9 mouse cellular contexts compared by ENCODE assay signal in the genomic region with DNA sequence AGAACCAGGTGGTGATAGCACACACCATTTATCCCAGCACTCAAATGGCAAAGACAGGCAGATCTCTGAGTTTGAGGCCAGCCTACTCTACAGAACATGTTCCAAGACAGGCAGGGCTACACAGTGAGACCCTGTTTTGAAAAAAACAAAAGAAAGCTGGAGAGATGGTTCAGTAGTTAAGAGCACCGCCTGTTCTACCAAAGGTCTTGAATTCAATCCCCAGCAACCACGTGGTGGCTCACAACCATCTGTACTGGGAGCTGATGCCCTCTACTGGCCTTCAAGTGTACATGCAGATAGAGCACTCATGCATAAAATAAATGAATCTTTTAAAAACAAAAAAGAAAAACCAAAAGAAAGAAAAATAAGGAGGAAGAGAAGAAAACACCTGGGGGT. TPM values are rescaled to one million over a fixed set of nuclear protein-coding genes. Genes with fewer than 3 reads are reported as not detected.
DNase-seq lines count a peak whose midpoint lies in the region; ATAC-seq and TF ChIP-seq lines count a peak whose summit lies in the region.
"Had no signal": no experiment of that assay in that cellular context is flagged by ENCODE, and none has a peak within 500 bp of the region (broad histone marks: within the 10 kb centered on the region; RNA-seq: fewer than 3 reads in every experiment).

No protein-coding gene starts in this region.

- no peak for ATAC-seq in heart, embryonic 12.5 days (ENCODE audit: insufficient number of reproducible peaks, low FRiP score)

- no peak overlapping the region for H3K9ac ChIP-seq in heart, embryonic 12.5 days

- WGBS in heart, embryonic 12.5 days, result 4% methylated on average over 2 of the region's 2 CpGs

- H3K27me3 ChIP-seq in heart, embryonic 12.5 days (replicated peaks), result no peaks in the 10 kb centered on the region

- no peaks in the 10 kb centered on the region for H3K36me3 ChIP-seq in heart, embryonic 12.5 days

- H3K9me3 ChIP-seq in heart, embryonic 12.5 days (replicated peaks), result no peaks in the 10 kb centered on the region

- H3K4me3 ChIP-seq in heart, embryonic 12.5 days, result no peak overlapping the region
- H3K4me3 ChIP-seq in bone marrow macrophage, adult 2 months (ENCODE audit: insufficient read depth, low read length), result no peak overlapping the region

- H3K4me1 ChIP-seq in heart, embryonic 12.5 days (replicated peaks), result peaks cover 8% of the 10 kb centered on the region
- H3K4me1 ChIP-seq in bone marrow macrophage, adult 2 months (ENCODE audit: control insufficient read depth, insufficient read depth, low read length), result peaks cover 22% of the 10 kb centered on the region

- no peak for TF ChIP-seq POLR2A in bone marrow macrophage, adult 2 months (IDR thresholded peaks at IDR 0.05; ENCODE audit: borderline replicate concordance, low read depth, low read length)

- peak; percentile 54; the same call in 1 of the 2 replicates for TF ChIP-seq CTCF in bone marrow macrophage, adult 2 months (IDR thresholded peaks at IDR 0.05; ENCODE audit: low read depth, low read length)

- no peak overlapping the region for H3K27ac ChIP-seq in heart, embryonic 12.5 days (ENCODE audit: poor library complexity, severe bottlenecking)
- H3K27ac ChIP-seq in bone marrow macrophage, adult 2 months (ENCODE audit: insufficient read depth, low read depth, low read length), result no peak overlapping the region

- no peak overlapping the region for H3K4me2 ChIP-seq in heart, embryonic 12.5 days

- peak; percentile 57 to 65 for DNase-seq in heart, adult 18-20 months
- peak; percentile 79 for DNase-seq in CD4-positive helper T cell, adult 2 months (ENCODE audit: low read depth, low spot score)
- peak; percentile 41 to 62 for DNase-seq in kidney, postnatal 4 days
- DNase-seq in retina, embryonic 14.5 days (ENCODE audit: low spot score), result peak; percentile 70
- DNase-seq in layer of hippocampus, postnatal 10 days (ENCODE audit: low spot score in 2 of 2), result no peak
- DNase-seq in ovary, adult 18-20 months (ENCODE audit: low spot score), result no peak

RNA-seq across cellular contexts. Expression of a gene that starts 5.5 kb away (rescaled TPM):
- 1 to 10 TPM; 1.4 TPM for total RNA-seq in heart, adult 18-20 months (2021)
- 2.6 TPM in 2 replicates for polyA plus RNA-seq in heart, embryonic 12.5 days (2016; fragmentation: Nextera tagmentation; extraction: Ambion mirVana)
- 2.9 and 3.3 TPM in 2 replicates for polyA plus RNA-seq in bone marrow macrophage, adult 2 months (2012; ENCODE audit: insufficient read depth, insufficient read length, missing spikeins)
- total RNA-seq in layer of hippocampus, postnatal 10 days (2021), result 10 to 100 TPM; 16.3 to 16.9 TPM

RNA-seq across cellular contexts. Expression of a gene that starts 12.6 kb away (rescaled TPM):
- total RNA-seq in heart, adult 18-20 months (2021), result under 1 TPM in 1 of 2 experiments, not detected in 1; 0.64 TPM
- polyA plus RNA-seq in heart, embryonic 12.5 days (2016; fragmentation: Nextera tagmentation; extraction: Ambion mirVana), result not detected in 2 replicates
- 2.2 and 4.4 TPM in 2 replicates for polyA plus RNA-seq in bone marrow macrophage, adult 2 months (2012; ENCODE audit: insufficient read depth, insufficient read length, missing spikeins)
- 1 to 10 TPM; 1.1 to 1.5 TPM for total RNA-seq in layer of hippocampus, postnatal 10 days (2021)
- polyA plus RNA-seq: limb, embryonic 11.5 days had no signal

RNA-seq across cellular contexts. Expression of a gene that starts 13.7 kb away (rescaled TPM):
- 1 to 10 TPM; 3.4 to 3.5 TPM for total RNA-seq in heart, adult 18-20 months (2021)
- polyA plus RNA-seq in heart, embryonic 12.5 days (2016; fragmentation: Nextera tagmentation; extraction: Ambion mirVana), result 3.3 and 3.5 TPM in 2 replicates
- polyA plus RNA-seq in bone marrow macrophage, adult 2 months (2012; ENCODE audit: insufficient read depth, insufficient read length, missing spikeins), result 4.3 and 4.8 TPM in 2 replicates
- 10 to 100 TPM in 1 of 2 experiments, 1 to 10 TPM in 1; 6.7 to 11.2 TPM for total RNA-seq in layer of hippocampus, postnatal 10 days (2021)

RNA-seq across cellular contexts. Expression of a gene that starts 16.8 kb away (rescaled TPM):
- 100 to 1,000 TPM; 587 to 633 TPM for total RNA-seq in heart, adult 18-20 months (2021)
- polyA plus RNA-seq in heart, embryonic 12.5 days (2016; fragmentation: Nextera tagmentation; extraction: Ambion mirVana), result 612 and 621 TPM in 2 replicates
- polyA plus RNA-seq in bone marrow macrophage, adult 2 months (2012; ENCODE audit: insufficient read depth, insufficient read length, missing spikeins), result 1,158 and 1,548 TPM in 2 replicates
- total RNA-seq in layer of hippocampus, postnatal 10 days (2021), result 100 to 1,000 TPM; 556 to 596 TPM

RNA-seq across cellular contexts. Expression of a gene that starts 43.2 kb away (rescaled TPM):
- total RNA-seq in heart, adult 18-20 months (2021), result under 1 TPM; 0.30 to 0.36 TPM
- 51.8 and 53.4 TPM in 2 replicates for polyA plus RNA-seq in heart, embryonic 12.5 days (2016; fragmentation: Nextera tagmentation; extraction: Ambion mirVana)
- polyA plus RNA-seq in bone marrow macrophage, adult 2 months (2012; ENCODE audit: insufficient read depth, insufficient read length, missing spikeins), result 17.2 and 20.5 TPM in 2 replicates
- total RNA-seq in layer of hippocampus, postnatal 10 days (2021), result 1 to 10 TPM; 2.5 to 2.8 TPM

Comparison
In these comparisons a context has a peak if more than half of its experiments do, and no peak if none do; other contexts are left out.
1. DNase-seq: peak in heart, adult 18-20 months (2 of 2), CD4-positive helper T cell, adult 2 months (single experiment), kidney, postnatal 4 days (2 of 2) and retina, embryonic 14.5 days (single experiment); none in layer of hippocampus, postnatal 10 days (0 of 2) and ovary, adult 18-20 months (single experiment).
2. RNA of a gene that starts 5.5 kb away (total RNA-seq): 16.3 to 16.9 TPM in layer of hippocampus, postnatal 10 days; 1.4 TPM in heart, adult 18-20 months; every median in the first group is over 4 times any median in the second.